In genomic region chr4:139075915-139076314, GRCm38 (mm10) we compare ENCODE assay signal across 9 mouse cellular contexts. TPM values are rescaled to one million over a fixed set of nuclear protein-coding genes. Genes with fewer than 3 reads are reported as not detected.
DNase-seq lines count a peak whose midpoint lies in the region; ATAC-seq and TF ChIP-seq lines count a peak whose summit lies in the region.
"Had no signal": no experiment of that assay in that cellular context is flagged by ENCODE, and none has a peak within 500 bp of the region (broad histone marks: within the 10 kb centered on the region; RNA-seq: fewer than 3 reads in every experiment).

No protein-coding gene starts in this region.

- H3K36me3 ChIP-seq in heart, adult 2 months (ENCODE audit: control insufficient read depth, insufficient read depth, low read length): no peaks in the 10 kb centered on the region
- no peaks in the 10 kb centered on the region for H3K36me3 ChIP-seq in forebrain, embryonic 15.5 days
- H3K36me3 ChIP-seq in liver, embryonic 14.5 days (replicated peaks; ENCODE audit: control insufficient read depth, insufficient read depth, low read depth): no peaks in the 10 kb centered on the region

- no peaks in the 10 kb centered on the region for H3K79me2 ChIP-seq in heart, adult 2 months (replicated peaks; ENCODE audit: control insufficient read depth, insufficient read depth, low read length)

- TF ChIP-seq CTCF in heart, adult 2 months (IDR thresholded peaks at IDR 0.05): peak; percentile 36
- TF ChIP-seq CTCF in liver, embryonic 14.5 days (IDR thresholded peaks at IDR 0.05; ENCODE audit: low read depth): peak; percentile 38; the same call in 1 of the 2 replicates

- no peak overlapping the region for H3K4me3 ChIP-seq in heart, adult 2 months
- peak overlapping the region; percentile 58 for H3K4me3 ChIP-seq in forebrain, embryonic 15.5 days
- no peak overlapping the region for H3K4me3 ChIP-seq in liver, embryonic 14.5 days (ENCODE audit: insufficient read depth in 1 of 2, low read depth in 2 of 2, low read length in 2 of 2)

- intact Hi-C loops in heart, adult 2 months (cut with DNase I): no loop called here

- TF ChIP-seq EP300 in heart, adult 2 months (IDR thresholded peaks at IDR 0.05; ENCODE audit: insufficient read depth, low read depth, low read length): no peak
- no peak for TF ChIP-seq EP300 in liver, embryonic 14.5 days (IDR thresholded peaks at IDR 0.05; ENCODE audit: low read depth)

- no peak for ATAC-seq in forebrain, embryonic 15.5 days (replicated peaks)
- ATAC-seq in liver, embryonic 14.5 days (ENCODE audit: insufficient read depth): no peak

- H3K9ac ChIP-seq in heart, adult 2 months (ENCODE audit: low read depth, low read length): no peak overlapping the region
- no peak overlapping the region for H3K9ac ChIP-seq in forebrain, embryonic 15.5 days (replicated peaks)
- no peak overlapping the region for H3K9ac ChIP-seq in liver, embryonic 14.5 days (replicated peaks)

- H3K27me3 ChIP-seq in heart, adult 2 months (ENCODE audit: control insufficient read depth, insufficient read depth, low read length): peaks cover 6% of the 10 kb centered on the region; the same call in 1 of the 2 replicates
- peaks cover 41% of the 10 kb centered on the region for H3K27me3 ChIP-seq in forebrain, embryonic 15.5 days
- peaks cover 34% of the 10 kb centered on the region for H3K27me3 ChIP-seq in liver, embryonic 14.5 days (ENCODE audit: control insufficient read depth, insufficient read depth, low read length)

- no peak for TF ChIP-seq POLR2A in heart, adult 2 months (IDR thresholded peaks at IDR 0.05; ENCODE audit: insufficient read depth, low read depth, low read length)

- no peak overlapping the region for H3K27ac ChIP-seq in heart, adult 2 months
- no peak overlapping the region for H3K27ac ChIP-seq in forebrain, embryonic 15.5 days (replicated peaks)
- H3K27ac ChIP-seq in liver, embryonic 14.5 days: no peak overlapping the region

- 19% methylated on average over 5 of the region's 5 CpGs for WGBS in heart, adult 2 months
- WGBS in forebrain, embryonic 15.5 days: 10% methylated on average over 5 of the region's 5 CpGs
- WGBS in liver, embryonic 14.5 days (ENCODE audit: insufficient replicate concordance): 10% methylated on average over 5 of the region's 5 CpGs

- H3K4me1 ChIP-seq in heart, adult 2 months (ENCODE audit: control insufficient read depth, insufficient read depth, low read length): no peaks in the 10 kb centered on the region; the same call in none of the 2 replicates
- H3K4me1 ChIP-seq in forebrain, embryonic 15.5 days: peaks cover 18% of the 10 kb centered on the region
- H3K4me1 ChIP-seq in liver, embryonic 14.5 days (replicated peaks; ENCODE audit: control insufficient read depth in 2 of 2, insufficient read depth in 2 of 2, low read length in 1 of 2): no peaks in the 10 kb centered on the region

- no peak for DNase-seq in heart, adult 2 months
- DNase-seq in heart, adult 8-10 months (ENCODE audit: low spot score): no peak
- peak; percentile 79 for DNase-seq in ES-CJ7 (ENCODE audit: low read depth, low spot score)
- no peak for DNase-seq in liver, embryonic 14.5 days (ENCODE audit: low read depth in 3 of 3, low spot score in 3 of 3)
- no peak for DNase-seq in right cerebral cortex, postnatal 36 days (ENCODE audit: low spot score in 2 of 2)
- no peak for DNase-seq in layer of hippocampus, postnatal 10 days (ENCODE audit: low spot score in 2 of 2)
- DNase-seq in retina, embryonic 14.5 days (ENCODE audit: low spot score): no peak

- peak overlapping the region; percentile 76 for H3K4me2 ChIP-seq in forebrain, embryonic 15.5 days (replicated peaks)
- no peak overlapping the region for H3K4me2 ChIP-seq in liver, embryonic 14.5 days (ENCODE audit: low read depth)

- no peaks in the 10 kb centered on the region for H3K9me3 ChIP-seq in forebrain, embryonic 15.5 days
- no peaks in the 10 kb centered on the region for H3K9me3 ChIP-seq in liver, embryonic 14.5 days (ENCODE audit: control insufficient read depth, low read length)

RNA-seq across cellular contexts. Expression of gene Htr6, which starts 0.5 kb away (rescaled TPM):
- total RNA-seq in heart, adult 2 months (2021): not detected
- polyA plus RNA-seq in heart, adult 2 months (2012; rRNA removed): not detected in 2 replicates
- total RNA-seq in heart, adult 8-10 months (2022): not detected
- polyA plus RNA-seq in forebrain, embryonic 15.5 days (2015; fragmentation: Nextera tagmentation; extraction: Ambion mirVana): 0.28 and 0.37 TPM in 2 replicates
- polyA plus RNA-seq in liver, embryonic 14.5 days (2012; rRNA removed): not detected in 2 replicates
- not detected in 2 replicates for polyA plus RNA-seq in liver, embryonic 14.5 days (2014; fragmentation: Nextera tagmentation; extraction: Ambion mirVana)
- 1 to 10 TPM; 5.4 to 6.5 TPM for total RNA-seq in layer of hippocampus, postnatal 10 days (2021)
- total RNA-seq: common myeloid progenitor, adult 5-6 weeks had no signal

RNA-seq across cellular contexts. Expression of gene Nbl1, which starts 16.9 kb away (rescaled TPM):
- 10 to 100 TPM; 21.9 to 24.0 TPM for total RNA-seq in heart, adult 2 months (2021)
- 29.1 and 32.9 TPM in 2 replicates for polyA plus RNA-seq in heart, adult 2 months (2012; rRNA removed)
- 10 to 100 TPM; 15.1 to 21.3 (median 19.2) TPM for total RNA-seq in heart, adult 8-10 months (2022)
- polyA plus RNA-seq in forebrain, embryonic 15.5 days (2015; fragmentation: Nextera tagmentation; extraction: Ambion mirVana): 23.5 and 24.6 TPM in 2 replicates
- polyA plus RNA-seq in liver, embryonic 14.5 days (2012; rRNA removed): 0.74 and 0.80 TPM in 2 replicates
- polyA plus RNA-seq in liver, embryonic 14.5 days (2014; fragmentation: Nextera tagmentation; extraction: Ambion mirVana): 0.63 and 0.91 TPM in 2 replicates
- 10 to 100 TPM; 64.4 to 83.9 TPM for total RNA-seq in layer of hippocampus, postnatal 10 days (2021)
- total RNA-seq: common myeloid progenitor, adult 5-6 weeks had no signal

RNA-seq across cellular contexts. Expression of gene Minos1, which starts 55.0 kb away (rescaled TPM):
- 100 to 1,000 TPM; 586 to 660 TPM for total RNA-seq in heart, adult 2 months (2021)
- polyA plus RNA-seq in heart, adult 2 months (2012; rRNA removed): 203 and 282 TPM in 2 replicates
- 100 to 1,000 TPM; 570 to 700 (median 625) TPM for total RNA-seq in heart, adult 8-10 months (2022)
- polyA plus RNA-seq in forebrain, embryonic 15.5 days (2015; fragmentation: Nextera tagmentation; extraction: Ambion mirVana): 390 and 438 TPM in 2 replicates
- polyA plus RNA-seq in liver, embryonic 14.5 days (2012; rRNA removed): 29.1 and 94.0 TPM in 2 replicates
- 391 and 424 TPM in 2 replicates for polyA plus RNA-seq in liver, embryonic 14.5 days (2014; fragmentation: Nextera tagmentation; extraction: Ambion mirVana)
- total RNA-seq in layer of hippocampus, postnatal 10 days (2021): 100 to 1,000 TPM; 206 to 208 TPM

Comparison
In these comparisons a context has a peak if more than half of its experiments do, and no peak if none do; other contexts are left out.
1. RNA of gene Htr6, which starts 0.5 kb away (total RNA-seq): 5.4 to 6.5 TPM in layer of hippocampus, postnatal 10 days; not detected in heart, adult 2 months and not detected in heart, adult 8-10 months; every median in the first group is over 4 times any median in the second.